Mouse (Mus musculus) heart, embryonic 14.5 days (tissue): ENCODE measurements around the gene Lrrc10b. TPM values are rescaled to one million over a fixed set of nuclear protein-coding genes. Genes with fewer than 3 reads are reported as not detected.

Source experiments
- ATAC-seq: fragments of 200-750 bp; cut with Nextera tagmentation; 2 replicates; pipeline ENCODE4 v1.8.0; 2017; ENCODE audit warnings: low read depth, moderate TSS enrichment; ENCODE audit not compliant: insufficient number of reproducible peaks, insufficient read depth, low FRiP score
- H3K27ac ChIP-seq, 2 experiments: fragments of 200-500 bp in 1 of 2; fragments of 300-500 bp in 1 of 2; sonication (generic) in 1 of 2; replicated peaks in 1 of 2; 2 replicates each; pipeline ENCODE4 v1.5.1; 2012 to 2014; ENCODE audit warnings: low read depth in 2 of 2, low read length in 2 of 2, control low read depth in 1 of 2, mild to moderate bottlenecking in 1 of 2, mixed read lengths in 1 of 2; ENCODE audit not compliant: control insufficient read depth in 1 of 2, insufficient read depth in 1 of 2
- H3K27me3 ChIP-seq: fragments of 300-500 bp; sonication (generic); 2 replicates; pipeline ENCODE4 v1.6.1; 2014; ENCODE audit warnings: mild to moderate bottlenecking, low read length, control low read depth; ENCODE audit not compliant: control insufficient read depth, insufficient read depth
- H3K36me3 ChIP-seq: fragments of 300-500 bp; sonication (generic); 2 replicates; pipeline ENCODE4 v1.6.1; 2014; ENCODE audit warnings: mild to moderate bottlenecking, control low read depth, low read length, mixed read lengths; ENCODE audit not compliant: control insufficient read depth, insufficient read depth
- H3K4me1 ChIP-seq, 2 experiments: fragments of 200-500 bp in 1 of 2; fragments of 300-500 bp in 1 of 2; sonication (generic) in 1 of 2; 2 replicates each; pipeline ENCODE4 v1.6.1; 2012 to 2014; ENCODE audit warnings: low read length in 2 of 2, control low read depth in 1 of 2, mixed read lengths in 1 of 2; ENCODE audit not compliant: control insufficient read depth in 2 of 2, insufficient read depth in 2 of 2
- H3K4me2 ChIP-seq: fragments of 300-500 bp; sonication (generic); 2 replicates; pipeline ENCODE4 v1.6.1; 2014; ENCODE audit warnings: mild to moderate bottlenecking, low read length
- H3K4me3 ChIP-seq, 2 experiments: fragments of 200-500 bp in 1 of 2; fragments of 300-500 bp in 1 of 2; sonication (generic) in 1 of 2; 2 replicates each; pipeline ENCODE4 v1.5.1; 2012 to 2014; ENCODE audit warnings: low read length in 2 of 2, mild to moderate bottlenecking in 2 of 2, control low read depth in 1 of 2, low read depth in 1 of 2, moderate library complexity in 1 of 2; ENCODE audit not compliant: control insufficient read depth in 1 of 2, insufficient read depth in 1 of 2
- H3K9ac ChIP-seq: fragments of 300-500 bp; sonication (generic); 2 replicates; pipeline ENCODE4 v1.6.1; 2014; ENCODE audit warnings: mild to moderate bottlenecking, low read length
- H3K9me3 ChIP-seq: fragments of 300-500 bp; sonication (generic); 2 replicates; pipeline ENCODE4 v1.6.1; 2016; ENCODE audit warnings: low read length, control low read depth; ENCODE audit not compliant: control insufficient read depth
- WGBS: fragments of 180-500 bp; shearing (Covaris S2); extraction: QIAGEN DNeasy Blood & Tissue Kit; methylation state at CpG from one replicate; pipeline ENCODE4 v1.1.7; 2014; 5-methylcytosine and 5-hydroxymethylcytosine counted together
- polyA plus RNA-seq: library from polyadenylated mRNA; unstranded; fragments of >200 nt; fragmentation: Nextera tagmentation; extraction: Ambion mirVana; gene quantifications from 2 replicates; pipeline ENCODE4 v1.2.1, GENCODE M21; 2014

Lrrc10b gene
- polyA plus RNA-seq, 1 experiment from 2014 or later, result 0.22 TPM

DNA sequence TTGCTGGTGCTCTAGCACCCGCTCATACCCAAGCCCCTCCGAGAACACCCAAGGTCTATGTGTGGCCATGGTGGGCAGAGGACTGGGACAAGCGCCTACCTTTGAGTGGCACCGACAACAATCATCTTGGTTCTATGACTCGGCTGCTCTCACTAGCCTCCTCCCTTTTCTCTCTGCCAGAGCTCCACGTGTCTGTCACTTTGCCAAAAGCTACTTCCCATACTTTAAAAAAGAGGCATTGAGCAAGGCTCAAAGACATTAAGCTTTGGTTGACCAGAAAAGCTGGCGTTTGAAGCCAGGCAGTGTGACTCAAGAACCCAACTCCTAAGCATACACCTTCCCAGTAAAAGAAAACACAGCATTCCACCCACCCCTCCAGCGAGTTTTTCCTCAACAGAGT is 823 bp upstream of the Lrrc10b start:
- Histone ChIP-seq H3K4me1 (peaks cover 9 to 20% of the 10 kb centered on the region in 2 experiments), H3K9me3 (no peaks in the 10 kb centered on the region), H3K4me3 (peak overlapping the region; percentile 5 to 50; a peak in 2 of 4 replicates), H3K27me3 (peaks cover 98% of the 10 kb centered on the region), H3K27ac (no peak overlapping the region), H3K4me2 (peak overlapping the region; percentile 74), H3K9ac (no peak overlapping the region), H3K36me3 (no peaks in the 10 kb centered on the region)
- ATAC-seq, result no peak
- 21% methylated on average over 8 of the region's 8 CpGs for WGBS

GRCm38 (mm10) chr19:10457484-10457800 is 169 bp upstream of the Lrrc10b start:
- Histone ChIP-seq H3K4me2 (peak overlapping the region; percentile 74), H3K27ac (no peak overlapping the region), H3K9me3 (no peaks in the 10 kb centered on the region), H3K27me3 (peaks cover 98% of the 10 kb centered on the region), H3K4me1 (peaks cover 9 to 20% of the 10 kb centered on the region in 2 experiments), H3K9ac (no peak overlapping the region), H3K4me3 (peak overlapping the region; percentile 50 to 51), H3K36me3 (no peaks in the 10 kb centered on the region)
- WGBS, result under 1% methylated on average over 28 of the region's 34 CpGs
- no peak for ATAC-seq

DNA sequence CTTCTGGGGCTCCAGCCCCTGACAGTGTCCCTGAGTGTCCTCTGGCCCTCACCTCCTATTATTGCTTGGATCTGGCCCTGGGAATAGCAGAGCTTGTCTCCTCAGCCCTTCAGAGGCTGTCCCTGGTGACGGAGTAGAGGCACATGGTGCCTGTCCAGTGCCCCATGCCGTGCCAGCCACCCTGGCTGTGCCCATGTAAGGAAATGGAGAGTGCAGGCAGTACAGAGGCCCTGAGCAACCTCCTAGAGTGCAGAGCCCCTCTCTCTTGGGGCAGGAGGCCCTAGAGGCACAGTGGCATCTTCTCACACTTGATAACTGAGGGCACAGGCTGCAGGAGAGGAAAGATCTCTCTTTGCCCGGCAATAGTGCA is 1.9 kb downstream of the Lrrc10b start:
- no peak for ATAC-seq
- 64% methylated on average over 3 of the region's 3 CpGs for WGBS
- Histone ChIP-seq H3K4me3 (no peak overlapping the region), H3K27me3 (peaks cover 98% of the 10 kb centered on the region), H3K9ac (no peak overlapping the region), H3K36me3 (no peaks in the 10 kb centered on the region), H3K4me1 (peaks cover 9 to 20% of the 10 kb centered on the region in 2 experiments), H3K4me2 (no peak overlapping the region), H3K27ac (no peak overlapping the region), H3K9me3 (no peaks in the 10 kb centered on the region)

GRCm38 (mm10) chr19:10454718-10455436 is 2.4 kb downstream of the Lrrc10b start:
- no peak for ATAC-seq
- no peak overlapping the region for H3K4me3 ChIP-seq
- no peak overlapping the region for H3K9ac ChIP-seq
- 51% methylated on average over 4 of the region's 4 CpGs for WGBS
- H3K36me3 ChIP-seq, result no peaks in the 10 kb centered on the region
- no peak overlapping the region for H3K27ac ChIP-seq
- H3K4me1 ChIP-seq, result peaks cover 9 to 20% of the 10 kb centered on the region in 2 experiments
- no peaks in the 10 kb centered on the region for H3K9me3 ChIP-seq
- peaks cover 98% of the 10 kb centered on the region for H3K27me3 ChIP-seq
- H3K4me2 ChIP-seq, result no peak overlapping the region

DNA sequence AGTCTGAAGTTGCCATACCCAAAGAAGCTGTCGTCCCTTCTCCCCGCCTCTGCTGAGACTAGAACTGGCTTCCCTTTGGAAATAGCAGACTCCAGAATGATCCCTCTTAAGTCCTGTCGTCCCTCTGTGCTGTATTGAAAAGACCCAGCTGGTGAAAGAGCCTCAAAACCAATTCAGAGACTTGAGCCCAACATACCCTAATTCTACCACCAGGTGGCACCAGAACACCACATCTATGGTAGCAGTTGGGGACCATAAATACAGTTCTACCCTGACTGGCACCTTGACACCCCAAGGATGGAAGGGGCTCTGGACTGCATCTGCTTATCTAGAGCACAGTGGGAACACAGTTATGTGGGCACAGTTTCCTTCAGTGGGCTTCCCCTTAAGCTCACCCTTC is 7.6 kb downstream of the Lrrc10b start:
- Histone ChIP-seq H3K27ac (no peak overlapping the region), H3K4me3 (no peak overlapping the region), H3K36me3 (no peaks in the 10 kb centered on the region), H3K27me3 (peaks cover 46% of the 10 kb centered on the region), H3K9ac (no peak overlapping the region), H3K4me1 (no peaks in the 10 kb centered on the region), H3K4me2 (no peak overlapping the region), H3K9me3 (no peaks in the 10 kb centered on the region)
- no peak for ATAC-seq
- WGBS, result 0% methylated on average over 3 of the region's 3 CpGs

DNA sequence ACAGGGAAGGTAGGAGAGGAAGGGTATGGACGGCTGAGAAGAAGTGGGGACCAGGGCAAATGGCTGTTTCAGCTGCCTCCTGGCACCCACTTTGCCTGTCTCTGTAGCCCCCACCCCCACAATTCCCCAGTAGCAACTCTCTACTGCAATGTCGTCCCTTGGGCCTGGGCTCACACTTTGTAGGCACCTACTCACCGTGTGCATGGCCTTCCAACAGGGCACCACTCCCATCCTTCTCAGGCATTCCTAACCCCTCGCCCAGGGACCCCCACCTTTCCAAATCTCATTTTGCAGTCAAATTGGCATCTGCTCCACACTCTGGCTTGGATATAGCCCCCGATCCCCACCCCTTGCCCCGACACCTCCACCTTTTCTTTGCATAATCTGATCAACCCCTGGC is 8.1 kb downstream of the Lrrc10b start:
- Histone ChIP-seq H3K27ac (no peak overlapping the region), H3K9me3 (no peaks in the 10 kb centered on the region), H3K9ac (no peak overlapping the region), H3K4me1 (no peaks in the 10 kb centered on the region), H3K4me3 (no peak overlapping the region), H3K4me2 (no peak overlapping the region), H3K27me3 (peaks cover 41% of the 10 kb centered on the region), H3K36me3 (no peaks in the 10 kb centered on the region)
- ATAC-seq, result no peak
- WGBS, result 46% methylated on average over 6 of the region's 6 CpGs

DNA sequence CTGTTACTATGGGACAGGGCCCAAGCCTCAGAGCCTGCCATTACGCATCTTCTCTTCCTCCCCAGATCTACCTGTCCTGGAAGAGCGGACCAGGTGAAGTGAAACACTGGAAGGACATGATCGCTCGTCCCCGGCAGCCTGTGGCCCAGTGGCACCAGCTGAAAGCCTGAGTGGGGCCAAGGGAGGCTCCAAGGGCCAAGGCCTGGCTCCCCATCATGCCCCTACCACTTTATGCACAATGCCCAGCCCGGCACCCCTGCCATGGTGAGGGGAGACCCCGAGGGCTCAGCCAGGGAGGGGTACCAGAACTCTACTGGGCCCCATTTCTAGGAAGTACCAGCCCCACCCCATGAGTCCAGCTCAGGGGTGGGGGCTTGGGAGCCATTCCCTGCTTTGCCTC is 9.0 kb downstream of the Lrrc10b start:
- H3K27ac ChIP-seq, result no peak overlapping the region
- H3K4me1 ChIP-seq, result no peaks in the 10 kb centered on the region
- peaks cover 35% of the 10 kb centered on the region for H3K27me3 ChIP-seq
- 85% methylated on average over 7 of the region's 7 CpGs for WGBS
- no peak overlapping the region for H3K4me2 ChIP-seq
- ATAC-seq, result no peak
- no peaks in the 10 kb centered on the region for H3K9me3 ChIP-seq
- H3K36me3 ChIP-seq, result no peaks in the 10 kb centered on the region
- H3K9ac ChIP-seq, result no peak overlapping the region
- H3K4me3 ChIP-seq, result no peak overlapping the region
